ENCODE assay signal across 10 mouse cellular contexts in genomic region chr9:21426525-21426924, GRCm38 (mm10). TPM values are rescaled to one million over a fixed set of nuclear protein-coding genes. Genes with fewer than 3 reads are reported as not detected.
DNase-seq lines count a peak whose midpoint lies in the region; ATAC-seq lines count a peak whose summit lies in the region.
"Had no signal": no experiment of that assay in that cellular context is flagged by ENCODE, and none has a peak within 500 bp of the region (broad histone marks: within the 10 kb centered on the region; RNA-seq: fewer than 3 reads in every experiment).

No protein-coding gene starts in this region.

- H3K9ac ChIP-seq in heart, embryonic 16.5 days (ENCODE audit: low read length) = no peak overlapping the region
- H3K9ac ChIP-seq in hindbrain, embryonic 15.5 days = no peak overlapping the region
- H3K9ac ChIP-seq in midbrain, embryonic 13.5 days (replicated peaks) = peak overlapping the region; percentile 91

- no peaks in the 10 kb centered on the region for H3K9me3 ChIP-seq in heart, embryonic 16.5 days (replicated peaks; ENCODE audit: control insufficient read depth, low read length)
- no peaks in the 10 kb centered on the region for H3K9me3 ChIP-seq in hindbrain, embryonic 15.5 days
- no peaks in the 10 kb centered on the region for H3K9me3 ChIP-seq in midbrain, embryonic 13.5 days

- no peak overlapping the region for H3K4me3 ChIP-seq in heart, embryonic 16.5 days (ENCODE audit: low read length)
- peak overlapping the region; percentile 85; the same call in 1 of the 2 replicates for H3K4me3 ChIP-seq in hindbrain, embryonic 15.5 days
- peak overlapping the region; percentile 93; the same call in 1 of the 2 replicates for H3K4me3 ChIP-seq in midbrain, embryonic 13.5 days (replicated peaks)

- H3K4me1 ChIP-seq in heart, embryonic 16.5 days (ENCODE audit: control insufficient read depth, insufficient read depth, low read length) = peaks cover 37% of the 10 kb centered on the region
- H3K4me1 ChIP-seq in hindbrain, embryonic 15.5 days (replicated peaks) = peaks cover 54% of the 10 kb centered on the region
- H3K4me1 ChIP-seq in midbrain, embryonic 13.5 days (replicated peaks) = peaks cover 33% of the 10 kb centered on the region

- WGBS in heart, embryonic 16.5 days = 66% methylated on average over 2 of the region's 2 CpGs
- 75% methylated on average over 2 of the region's 2 CpGs for WGBS in hindbrain, embryonic 15.5 days
- 66% methylated on average over 2 of the region's 2 CpGs for WGBS in midbrain, embryonic 13.5 days

- H3K27ac ChIP-seq in heart, embryonic 16.5 days (ENCODE audit: low read length) = no peak overlapping the region
- no peak overlapping the region for H3K27ac ChIP-seq in hindbrain, embryonic 15.5 days (replicated peaks)
- no peak overlapping the region for H3K27ac ChIP-seq in midbrain, embryonic 13.5 days

- peak overlapping the region; percentile 92; the same call in 1 of the 2 replicates for H3K4me2 ChIP-seq in heart, embryonic 16.5 days (ENCODE audit: low read depth, low read length)
- peak overlapping the region; percentile 96 for H3K4me2 ChIP-seq in hindbrain, embryonic 15.5 days
- peak overlapping the region; percentile 95 for H3K4me2 ChIP-seq in midbrain, embryonic 13.5 days (replicated peaks)

- no peak for DNase-seq in heart, adult 9 months (ENCODE audit: low spot score in 2 of 2)
- DNase-seq in brain, adult 2 months (ENCODE audit: low read depth, low spot score) = peak; percentile 23
- DNase-seq in right cerebral cortex, postnatal 36 days (ENCODE audit: low spot score in 2 of 2) = no peak
- no peak for DNase-seq in kidney, postnatal 36 days
- DNase-seq in right cerebral cortex, postnatal 4 days = no peak
- DNase-seq: gastrocnemius, postnatal 25 days; retina, postnatal 1 day had no signal

- H3K27me3 ChIP-seq in heart, embryonic 16.5 days (ENCODE audit: control insufficient read depth, insufficient read depth, low read length) = no peaks in the 10 kb centered on the region
- H3K27me3 ChIP-seq in hindbrain, embryonic 15.5 days = no peaks in the 10 kb centered on the region
- H3K27me3 ChIP-seq in midbrain, embryonic 13.5 days = no peaks in the 10 kb centered on the region

- no peak for ATAC-seq in heart, embryonic 16.5 days (replicated peaks; ENCODE audit: extremely low read depth, insufficient read depth, low FRiP score)
- ATAC-seq in hindbrain, embryonic 15.5 days (ENCODE audit: low FRiP score, low read depth) = no peak
- no peak for ATAC-seq in midbrain, embryonic 13.5 days

- 0 out of 2 replicates have a peak, but pooled peaks cover under 1% of the 10 kb centered on the region for H3K36me3 ChIP-seq in heart, embryonic 16.5 days (ENCODE audit: control insufficient read depth, insufficient read depth)
- H3K36me3 ChIP-seq in hindbrain, embryonic 15.5 days = no peaks in the 10 kb centered on the region
- no peaks in the 10 kb centered on the region for H3K36me3 ChIP-seq in midbrain, embryonic 13.5 days

RNA-seq across cellular contexts. Expression of gene Dnm2, which starts 1.8 kb away (rescaled TPM):
- polyA plus RNA-seq in heart, embryonic 16.5 days (2015; fragmentation: Nextera tagmentation; extraction: Ambion mirVana) = 73.7 and 75.0 TPM in 2 replicates
- polyA plus RNA-seq in hindbrain, embryonic 15.5 days (2015; fragmentation: Nextera tagmentation; extraction: Ambion mirVana) = 65.0 and 73.1 TPM in 2 replicates
- polyA plus RNA-seq in midbrain, embryonic 13.5 days (2015; fragmentation: Nextera tagmentation; extraction: Ambion mirVana) = 66.9 and 71.8 TPM in 2 replicates

RNA-seq across cellular contexts. Expression of gene Qtrt1, which starts 14.9 kb away (rescaled TPM):
- 23.0 and 24.3 TPM in 2 replicates for polyA plus RNA-seq in heart, embryonic 16.5 days (2015; fragmentation: Nextera tagmentation; extraction: Ambion mirVana)
- polyA plus RNA-seq in hindbrain, embryonic 15.5 days (2015; fragmentation: Nextera tagmentation; extraction: Ambion mirVana) = 53.2 and 55.8 TPM in 2 replicates
- 52.3 and 53.0 TPM in 2 replicates for polyA plus RNA-seq in midbrain, embryonic 13.5 days (2015; fragmentation: Nextera tagmentation; extraction: Ambion mirVana)

RNA-seq across cellular contexts. Expression of gene Ilf3, which starts 58.9 kb away (rescaled TPM):
- polyA plus RNA-seq in heart, embryonic 16.5 days (2015; fragmentation: Nextera tagmentation; extraction: Ambion mirVana) = 105 and 108 TPM in 2 replicates
- polyA plus RNA-seq in hindbrain, embryonic 15.5 days (2015; fragmentation: Nextera tagmentation; extraction: Ambion mirVana) = 209 and 215 TPM in 2 replicates
- 312 and 327 TPM in 2 replicates for polyA plus RNA-seq in midbrain, embryonic 13.5 days (2015; fragmentation: Nextera tagmentation; extraction: Ambion mirVana)
